Mouse (Mus musculus): Measurements from ENCODE around the gene Fam172a.
"Not testable (repeated sequence)": the region's sequence is repeated elsewhere in the genome, so short reads cannot be mapped to it uniquely, and the experiment has no call there.

The Fam172a gene

DNA sequence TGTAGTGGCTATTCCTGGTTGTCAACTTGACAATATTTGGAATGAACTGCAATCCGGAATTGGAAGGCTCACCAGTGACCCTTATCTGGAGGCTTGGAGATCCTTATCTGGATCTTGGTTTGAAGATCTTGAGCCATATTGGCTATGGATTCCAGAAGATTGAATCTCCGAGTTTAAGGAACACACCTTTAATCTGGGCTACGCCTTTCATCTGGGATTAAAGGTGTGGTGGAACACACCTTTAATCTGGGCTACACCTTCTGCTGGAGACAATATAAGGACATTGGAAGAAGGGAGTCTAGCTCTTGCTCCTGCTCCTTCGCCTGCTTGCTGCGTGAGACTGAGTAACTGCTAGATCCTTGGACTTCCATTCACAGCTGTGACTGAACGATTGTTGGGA lies at the start of gene Fam172a:
Gene Fam172a (plus strand): TSS at position 301 of the 400 bp plus-strand sequence.
- DNase-seq (ENCODE audit: extremely low spot score) = not testable (repeated sequence)

DNA sequence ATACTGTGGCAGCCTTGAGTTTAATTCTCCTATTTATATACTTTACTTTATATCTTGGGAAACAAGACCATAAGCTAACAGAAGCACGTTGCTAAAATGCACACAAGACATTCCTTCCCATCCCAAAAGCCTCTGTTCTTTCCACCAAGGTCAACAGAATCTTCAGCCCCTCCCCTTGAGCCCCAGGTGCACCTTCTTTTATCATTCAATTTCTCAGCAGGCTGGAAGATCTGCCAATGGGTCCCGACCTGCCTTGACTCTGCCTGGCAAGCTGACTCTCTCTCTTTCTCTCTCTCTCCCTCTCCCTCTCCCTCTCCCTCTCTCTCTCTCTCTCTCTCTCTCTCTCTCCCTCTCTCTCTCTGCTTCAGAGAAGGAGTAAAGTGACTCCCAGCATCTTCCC lies 13.2 kb upstream of the Fam172a start:
- DNase-seq (ENCODE audit: extremely low spot score) = no peak

DNA sequence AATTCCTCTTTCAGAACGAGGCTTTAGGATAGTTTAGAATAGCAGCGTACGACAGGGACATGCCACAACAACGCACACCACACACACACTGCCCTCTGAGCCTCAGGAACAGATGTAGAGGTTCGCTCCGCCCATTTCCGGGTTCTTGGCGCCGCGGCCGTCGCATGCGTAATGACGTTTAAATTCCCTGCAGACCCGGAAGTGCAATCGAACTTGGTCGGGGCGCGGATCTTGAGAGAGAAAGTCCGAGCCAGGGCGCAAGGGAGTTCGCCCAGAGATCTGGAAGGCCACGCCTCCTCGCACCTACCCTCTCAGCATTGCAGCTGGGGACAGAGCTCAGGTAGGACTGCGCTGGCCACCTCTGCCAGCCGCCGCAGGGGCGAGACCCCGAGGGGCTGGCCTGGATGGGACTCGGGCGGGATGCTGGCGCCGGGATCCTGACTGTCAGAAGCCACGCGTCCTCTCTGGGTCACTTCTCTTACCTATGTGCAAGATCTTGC lies 6.7 kb downstream of the Fam172a start:
- peak; percentile 89 for DNase-seq (ENCODE audit: extremely low spot score)

DNA sequence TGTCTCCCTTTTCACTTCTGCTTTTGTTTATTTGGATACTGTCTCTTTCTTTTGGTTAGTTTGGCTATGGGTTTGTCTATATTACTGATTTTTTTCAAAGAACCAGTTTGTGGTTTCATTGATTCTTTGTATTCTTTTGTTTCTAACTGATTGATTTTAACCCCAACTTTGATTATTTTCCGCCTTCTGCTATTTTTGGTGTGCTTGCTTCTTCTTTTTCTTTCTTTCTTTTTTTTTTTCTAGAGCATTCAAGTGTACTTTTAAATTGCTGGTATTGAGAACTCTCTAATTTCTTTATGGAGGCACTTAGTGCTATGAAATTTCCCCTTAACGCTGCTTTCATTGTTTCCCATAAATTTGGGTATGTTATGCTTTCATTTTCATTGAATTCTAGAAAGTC lies 15.7 kb downstream of the Fam172a start:
- DNase-seq (ENCODE audit: extremely low spot score) = no peak

DNA sequence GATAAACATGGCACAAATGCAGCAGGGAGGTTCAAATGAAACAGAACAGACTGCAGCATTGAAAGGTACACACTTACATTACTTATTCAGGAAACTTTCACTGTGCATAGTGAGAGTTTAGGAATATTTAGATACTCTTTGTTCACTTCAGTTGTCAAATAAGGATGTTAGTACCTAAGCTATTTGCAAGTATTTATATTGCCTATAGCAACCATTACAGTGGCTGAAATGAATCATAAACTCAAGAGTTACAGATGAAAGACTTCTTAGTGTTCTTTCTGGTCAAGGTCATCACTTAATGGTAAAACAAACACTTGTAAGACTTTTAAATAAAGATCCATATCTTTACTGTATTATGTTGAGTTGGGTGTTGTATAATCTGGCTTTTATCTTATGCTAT lies 41.0 kb downstream of the Fam172a start:
- DNase-seq (ENCODE audit: extremely low spot score) = no peak

DNA sequence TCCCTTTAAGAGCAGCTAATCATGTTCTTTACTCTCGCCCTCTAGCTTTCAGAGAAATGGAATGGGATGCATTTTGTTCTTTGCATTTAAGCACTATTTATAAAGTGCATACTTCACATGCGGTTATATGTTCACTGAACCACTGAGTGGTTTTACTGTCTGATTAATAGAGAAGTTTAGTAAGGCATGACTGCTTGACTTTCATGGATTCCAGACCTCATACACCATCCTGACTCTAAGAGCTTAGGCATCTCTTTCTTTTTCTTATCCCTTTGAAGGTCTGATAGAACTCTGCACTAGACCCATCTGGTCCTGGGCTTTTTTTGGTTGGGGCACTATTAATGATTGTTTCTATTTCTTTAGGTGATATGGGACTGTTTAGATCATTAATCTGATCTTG lies 75.8 kb downstream of the Fam172a start:
- no peak for DNase-seq (ENCODE audit: extremely low spot score)

DNA sequence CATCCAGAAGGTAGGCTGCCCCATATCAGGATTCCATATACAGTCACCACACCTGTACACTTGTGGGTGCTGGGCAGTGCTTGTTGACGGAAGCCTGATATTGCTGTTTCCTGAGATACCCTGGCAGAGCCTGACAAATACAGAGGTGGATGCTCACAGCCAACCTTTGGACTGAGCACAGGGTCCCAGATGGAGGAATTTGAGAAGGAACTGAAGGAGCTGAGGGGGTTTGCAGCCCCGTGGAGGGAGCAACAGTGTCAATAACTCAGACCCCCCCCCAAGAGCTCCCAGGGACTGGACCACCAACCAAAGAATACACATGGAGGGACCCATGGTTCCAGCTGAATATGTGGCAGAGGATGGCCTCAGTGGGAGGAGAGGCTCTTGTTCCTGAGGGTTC lies 105.5 kb downstream of the Fam172a start:
- not testable (repeated sequence) for DNase-seq (ENCODE audit: extremely low spot score)

DNA sequence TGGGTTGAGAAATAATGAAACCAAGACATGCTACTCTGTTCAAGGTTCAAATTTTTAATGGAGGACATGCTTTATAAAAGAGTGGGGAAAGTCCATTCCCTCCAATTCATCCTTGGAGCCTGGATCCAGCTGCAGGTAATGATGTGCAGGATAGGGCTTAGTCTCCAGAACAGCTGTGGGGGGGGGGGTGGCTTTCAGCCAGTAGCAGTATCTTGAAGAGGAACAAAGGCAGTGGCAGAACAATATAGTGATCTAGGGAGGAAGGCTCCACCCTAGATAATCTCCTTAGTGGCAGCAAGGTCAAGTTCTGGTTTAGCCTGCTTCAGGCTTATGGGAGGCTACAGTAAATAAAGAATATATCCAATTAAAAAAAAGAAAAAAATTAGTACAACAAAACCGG lies 108.6 kb downstream of the Fam172a start:
- no peak for DNase-seq (ENCODE audit: extremely low spot score)

DNA sequence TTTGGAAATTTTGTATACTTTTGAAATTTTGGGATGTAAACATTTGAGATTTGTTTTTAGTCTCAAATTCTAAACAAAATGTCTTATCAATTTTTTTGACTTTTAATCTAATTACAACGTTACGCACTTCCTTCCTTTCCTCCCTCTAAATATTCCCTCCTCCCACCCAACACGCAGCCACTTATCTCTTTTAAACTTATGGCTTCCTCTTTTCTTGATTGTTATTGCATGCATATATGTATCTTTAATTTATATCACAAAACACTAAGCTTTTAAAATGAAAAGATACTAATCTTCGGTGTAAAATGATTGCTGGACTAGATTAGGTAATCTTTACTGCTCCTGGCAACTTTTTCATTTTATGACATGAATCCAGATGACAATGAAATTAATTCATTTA lies 124.3 kb downstream of the Fam172a start:
- no peak for DNase-seq (ENCODE audit: extremely low spot score)

DNA sequence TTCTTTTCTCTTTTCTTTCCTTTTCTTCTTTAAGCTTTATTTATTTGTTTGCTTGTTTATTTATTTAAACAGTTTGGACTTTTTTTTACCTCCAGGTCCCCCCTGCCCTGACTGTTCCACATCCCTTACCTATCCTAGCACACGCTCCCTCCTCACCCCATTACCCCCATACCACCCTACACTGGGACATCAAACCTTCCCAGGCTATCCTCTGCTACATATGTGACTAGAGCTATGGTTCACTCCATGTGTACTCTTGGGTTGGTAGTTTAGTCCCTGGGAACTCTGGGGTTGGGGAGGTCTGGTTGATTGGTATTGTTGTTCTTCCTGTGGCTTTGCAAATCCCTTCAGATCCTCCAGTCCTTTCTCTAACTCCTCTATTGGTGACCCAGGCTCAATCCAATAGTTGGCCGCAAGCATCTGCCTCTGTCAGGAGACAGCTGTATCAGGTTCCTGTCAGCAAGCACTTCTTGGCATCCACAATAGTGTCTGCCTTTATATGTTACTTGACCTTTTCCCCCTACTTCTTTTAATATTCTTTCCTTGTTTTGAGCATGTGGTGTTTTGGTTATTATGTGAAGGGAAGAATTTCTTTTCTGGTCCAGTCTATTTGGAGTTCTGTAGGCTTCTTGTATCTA lies 141.3 kb downstream of the Fam172a start:
- DNase-seq (ENCODE audit: extremely low spot score) = no peak

DNA sequence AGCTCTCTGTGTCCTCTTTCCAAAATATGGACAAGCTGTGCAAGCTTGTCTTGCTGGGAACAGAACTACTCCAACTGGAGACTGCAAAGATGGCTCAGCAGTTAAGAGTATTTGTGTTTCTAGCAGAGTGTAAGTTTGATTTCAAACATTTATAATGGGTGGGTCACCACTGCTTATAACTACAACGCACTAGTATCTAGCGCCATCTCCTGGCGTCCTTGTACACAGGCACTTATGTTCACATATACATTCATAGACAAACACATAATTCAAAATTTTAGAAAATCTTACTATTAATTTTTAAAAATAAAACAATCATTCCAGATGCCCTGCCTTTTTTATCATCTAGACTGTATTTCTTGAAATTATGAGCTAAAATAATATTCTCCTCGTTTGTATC lies 147.0 kb downstream of the Fam172a start:
- no peak for DNase-seq (ENCODE audit: extremely low spot score)

DNA sequence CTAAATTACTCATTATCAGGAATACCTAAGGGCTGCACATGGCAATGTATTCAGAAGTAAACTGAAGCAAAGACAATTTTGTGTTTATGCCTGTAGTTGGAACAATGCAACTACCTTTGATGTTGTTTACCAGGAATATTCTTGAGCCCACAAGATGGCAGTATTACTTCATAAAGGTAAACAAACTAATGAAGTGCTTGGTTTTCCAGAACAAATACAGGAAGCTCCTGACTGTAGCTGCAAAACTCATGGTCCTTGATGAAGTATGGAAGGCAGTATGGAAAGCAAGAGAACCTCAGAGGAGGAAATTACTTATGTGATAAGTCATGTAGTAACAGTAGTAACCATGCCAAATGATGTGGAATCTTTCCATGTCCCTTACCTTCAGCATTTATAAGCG lies 163.0 kb downstream of the Fam172a start:
- DNase-seq (ENCODE audit: extremely low spot score) = peak; percentile 14

DNA sequence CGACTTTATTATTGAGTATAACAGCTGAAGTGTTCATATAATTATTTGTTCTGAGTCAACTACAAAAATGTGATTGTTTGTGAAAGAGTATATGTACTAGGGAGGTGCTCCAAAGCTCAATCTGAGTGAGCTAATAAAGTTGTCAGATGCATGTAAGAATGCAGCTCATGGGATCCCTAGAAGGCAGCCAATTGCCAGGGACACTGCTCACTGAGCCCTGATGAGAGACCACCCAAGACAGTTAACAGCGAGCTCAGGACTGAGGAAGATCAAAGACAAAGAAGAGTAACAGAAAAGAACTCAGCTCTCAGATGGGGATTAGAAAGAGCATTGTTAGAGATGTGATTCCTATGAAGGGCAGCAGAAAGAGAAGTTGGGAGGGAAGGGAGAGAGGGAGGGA lies 166.5 kb downstream of the Fam172a start:
- peak; percentile 20 for DNase-seq (ENCODE audit: extremely low spot score)

DNA sequence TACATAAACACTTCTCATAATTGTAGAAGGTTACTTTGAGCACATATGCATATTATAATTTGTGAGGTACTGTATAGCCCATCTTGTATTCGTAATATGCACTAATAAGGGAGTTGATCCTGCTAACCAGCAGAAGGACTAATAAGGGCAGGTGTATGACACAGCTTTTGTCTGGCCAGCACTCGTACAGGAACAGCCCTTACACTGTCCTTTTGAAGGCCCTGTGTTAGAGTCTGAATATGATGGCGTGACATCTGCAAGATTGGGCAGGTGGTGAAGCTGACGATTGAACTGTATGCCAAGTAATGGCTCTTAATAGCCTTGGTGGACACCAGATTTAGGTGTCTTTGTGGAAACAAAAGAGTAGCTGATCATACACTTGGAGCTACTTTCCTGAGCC lies 176.3 kb downstream of the Fam172a start:
- DNase-seq (ENCODE audit: extremely low spot score) = no peak

DNA sequence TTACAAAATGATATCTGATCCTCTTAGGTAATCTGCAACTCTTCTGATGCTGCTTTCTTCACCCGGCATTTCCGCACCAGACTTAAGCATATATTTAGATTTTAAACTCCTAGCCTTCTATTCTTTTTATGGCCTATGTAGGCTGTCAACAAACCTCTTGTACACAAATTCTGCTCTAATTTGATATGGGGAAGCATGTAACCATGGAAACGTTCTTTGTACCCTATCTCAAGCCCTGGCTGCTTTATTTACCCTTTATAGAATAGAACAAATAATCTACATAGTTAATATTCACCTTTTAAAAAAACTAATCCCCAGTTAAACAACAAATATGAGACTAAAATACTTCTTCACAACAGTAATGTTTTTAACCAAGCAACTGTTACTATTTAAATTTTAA lies 176.7 kb downstream of the Fam172a start:
- no peak for DNase-seq (ENCODE audit: extremely low spot score)

DNA sequence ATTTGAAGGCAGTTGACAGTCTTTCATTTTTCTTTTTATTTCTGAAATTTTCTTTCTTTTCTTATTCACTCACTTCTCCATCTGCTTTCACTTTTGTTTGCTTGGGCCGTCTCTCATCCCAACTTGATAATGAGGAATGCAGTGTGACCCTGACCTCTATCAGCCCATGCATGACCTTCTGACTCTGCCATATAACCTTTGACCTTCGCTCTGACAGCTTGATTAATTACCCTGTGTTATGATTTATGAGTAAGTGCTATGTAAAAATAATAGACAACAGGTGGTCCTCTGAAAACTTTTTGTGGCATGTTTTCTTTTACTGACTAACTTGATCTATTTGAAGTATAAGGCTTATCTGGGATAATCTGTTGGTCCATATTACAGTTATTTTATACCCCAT lies 195.8 kb downstream of the Fam172a start:
- peak; percentile 79 for DNase-seq (ENCODE audit: extremely low spot score)

DNA sequence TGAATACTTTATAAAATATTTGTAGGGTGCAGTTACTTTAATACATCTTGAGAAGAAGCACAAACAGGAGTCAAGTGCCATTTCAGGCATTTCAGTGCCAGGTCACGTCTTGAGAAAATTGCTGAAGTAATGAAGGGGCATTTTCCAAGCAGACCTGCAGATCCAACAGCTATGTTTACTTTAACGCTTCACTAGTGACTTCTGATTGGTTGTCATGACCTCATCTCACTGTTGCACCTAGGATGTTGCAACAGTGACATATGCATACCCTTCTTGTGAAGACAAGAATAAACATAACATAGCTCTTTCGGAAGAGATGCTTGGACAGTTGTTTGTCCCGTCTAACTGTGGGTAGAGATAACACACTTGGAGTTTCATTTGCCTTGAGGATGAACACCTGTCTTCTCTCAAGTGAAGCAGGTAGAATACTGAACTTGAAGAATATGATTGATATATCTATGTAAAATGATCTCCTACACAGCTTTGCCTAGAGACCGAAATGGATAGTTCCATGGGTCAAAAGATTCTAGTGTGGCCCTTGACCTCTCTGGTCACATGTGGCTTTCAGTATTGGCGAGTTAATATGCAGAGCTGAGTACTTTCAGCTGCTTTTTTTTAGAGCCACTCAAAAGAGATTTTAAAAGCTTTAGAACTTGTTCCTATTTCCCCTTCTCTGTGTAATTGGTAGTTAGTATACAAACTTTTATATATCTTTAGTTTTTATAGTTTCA lies 196.4 kb downstream of the Fam172a start:
- DNase-seq (ENCODE audit: extremely low spot score) = peak; percentile 51

DNA sequence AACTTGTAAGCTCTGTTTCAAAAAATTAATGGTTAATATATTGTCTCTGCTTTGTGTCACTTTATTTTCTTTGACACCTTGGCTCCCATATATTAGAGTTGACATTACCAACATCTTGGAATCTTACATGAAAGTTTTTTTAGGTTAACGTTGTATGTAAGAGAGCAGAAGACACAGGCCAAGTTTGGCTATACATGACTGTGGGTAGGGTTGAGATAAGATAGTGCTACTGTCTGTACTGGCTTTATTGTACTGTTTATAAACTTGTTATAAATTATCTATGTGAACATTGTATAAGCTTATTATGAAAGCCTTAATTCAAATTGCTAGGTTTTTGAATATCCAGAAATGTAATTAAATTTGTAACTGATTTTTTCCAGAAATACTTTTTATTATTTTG lies 197.9 kb downstream of the Fam172a start:
- DNase-seq (ENCODE audit: extremely low spot score) = no peak

DNA sequence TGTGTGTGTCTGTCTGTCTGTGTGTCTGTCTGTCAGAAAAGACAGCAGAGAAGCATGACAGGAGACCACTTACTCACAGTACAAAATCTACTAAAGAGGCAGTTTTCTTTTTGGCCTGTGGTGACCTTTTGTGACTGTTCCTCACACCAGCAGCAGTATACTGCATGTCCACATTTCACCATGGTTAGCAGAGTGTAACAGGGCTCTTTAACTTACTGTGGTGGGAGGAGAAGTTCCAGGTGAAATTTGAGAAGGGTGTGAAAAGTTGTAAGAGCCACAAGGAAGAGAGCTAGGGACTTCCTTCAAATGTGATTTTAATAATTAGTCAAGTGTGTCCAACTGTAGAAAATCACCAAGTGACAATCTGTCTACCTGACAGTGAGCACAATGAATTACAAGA lies 199.0 kb downstream of the Fam172a start:
- DNase-seq (ENCODE audit: extremely low spot score) = peak; percentile 25

DNA sequence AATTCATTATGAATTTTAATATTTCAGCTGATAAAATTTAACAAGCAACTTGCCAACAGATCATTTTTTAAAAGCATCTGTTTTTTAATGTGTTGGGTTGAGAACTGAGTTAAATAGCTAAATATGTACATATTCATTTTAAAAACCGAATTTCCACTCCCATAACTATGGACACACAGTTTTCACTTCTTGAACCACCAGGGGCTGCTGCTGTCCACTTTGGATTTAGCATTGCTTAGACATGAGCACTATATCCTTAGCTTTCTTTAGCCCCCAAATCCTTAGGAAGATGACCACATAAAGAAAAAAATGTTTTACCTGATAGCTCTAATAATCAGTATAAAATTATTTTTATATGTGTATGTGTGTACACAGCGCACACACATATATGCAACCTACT lies 207.4 kb downstream of the Fam172a start:
- no peak for DNase-seq (ENCODE audit: extremely low spot score)

DNA sequence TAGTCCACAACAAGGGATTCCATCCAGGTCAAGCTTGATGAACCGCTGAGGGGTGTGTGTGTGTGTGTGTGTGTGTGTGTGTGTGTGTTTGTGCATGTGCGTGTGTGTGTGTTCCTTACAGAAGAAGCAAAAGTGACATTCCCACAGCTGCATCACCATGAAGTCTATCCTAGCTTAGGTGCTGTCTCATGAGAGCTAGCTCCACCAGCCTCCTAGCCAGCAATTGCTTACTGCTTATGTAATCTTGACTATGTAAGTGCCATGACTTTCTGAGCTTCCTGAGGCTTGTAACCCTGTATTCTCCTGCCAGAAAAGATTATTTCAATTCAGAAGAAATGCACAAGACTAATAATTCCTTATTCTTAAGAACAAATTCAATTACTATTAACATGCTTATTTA lies 221.0 kb downstream of the Fam172a start:
- DNase-seq (ENCODE audit: extremely low spot score) = no peak

DNA sequence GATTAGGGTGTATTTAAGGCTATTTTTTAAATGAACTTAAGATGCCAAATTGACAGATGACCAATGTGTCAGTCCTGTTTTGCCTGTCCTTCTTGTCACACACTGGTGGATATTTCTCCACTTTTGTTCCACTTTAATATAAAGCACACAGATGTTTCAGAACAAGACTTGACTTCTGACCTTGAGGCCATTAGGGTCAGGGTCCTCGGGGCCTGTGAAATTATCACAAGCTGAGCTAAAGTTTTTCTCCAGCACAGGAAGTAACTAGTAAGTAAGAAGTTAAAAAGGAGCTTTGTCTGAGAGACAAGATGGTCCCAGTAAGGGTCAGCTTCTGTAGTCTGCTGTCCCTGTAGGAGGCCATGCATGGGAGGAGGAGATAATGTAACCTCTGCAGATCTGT lies 255.8 kb downstream of the Fam172a start:
- peak; percentile 82 for DNase-seq (ENCODE audit: extremely low spot score)

DNA sequence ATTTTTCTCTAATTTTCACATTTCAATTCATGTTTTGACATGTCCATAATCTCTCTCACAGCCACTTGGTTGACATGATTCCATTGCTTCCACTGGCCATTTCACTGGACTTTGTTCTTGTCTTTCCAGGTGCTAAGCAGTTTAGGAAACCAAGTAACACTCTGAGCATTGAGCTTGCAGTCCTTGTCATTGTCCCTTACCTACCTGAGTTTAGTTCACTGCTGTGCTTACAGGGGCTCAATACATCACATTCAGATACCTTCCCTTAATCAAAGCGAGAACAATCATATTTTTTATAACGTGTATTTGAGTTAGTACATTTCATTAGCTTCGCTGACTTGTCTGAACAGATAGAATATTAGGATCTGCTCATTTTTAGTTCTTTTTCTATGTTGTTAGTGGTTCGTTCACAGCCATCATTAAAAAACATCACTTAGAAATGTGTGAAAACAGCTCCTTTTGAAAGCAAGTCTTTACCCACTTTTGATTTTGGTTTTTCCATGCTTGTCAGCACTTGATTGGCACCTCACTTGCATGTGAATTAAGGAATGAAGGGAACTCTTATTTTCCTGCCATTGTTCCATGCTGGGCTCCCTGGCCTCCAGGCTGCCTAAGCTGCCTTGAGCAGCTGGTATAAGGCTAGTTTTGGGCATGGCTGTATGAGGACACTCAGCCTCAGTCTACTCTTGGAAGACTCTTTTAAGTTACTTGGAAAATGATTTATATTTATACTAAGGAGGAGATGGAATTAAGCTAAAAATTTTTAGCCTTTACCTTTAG lies 257.9 kb downstream of the Fam172a start:
- DNase-seq (ENCODE audit: extremely low spot score) = no peak

Measured in embryo, embryonic 9.5 days (tissue).